Mouse (Mus musculus): ENCODE measurements around the gene Cct8l1. TPM values are rescaled to one million over a fixed set of nuclear protein-coding genes. Genes with fewer than 3 reads are reported as not detected.

Cct8l1 gene
- polyA plus RNA-seq, 1 experiment: 0.08 TPM

GRCm38 (mm10) chr5:25497720-25498345 is 18.0 kb upstream of the Cct8l1 start:
- no peaks in the 10 kb centered on the region for H3K27me3 ChIP-seq (ENCODE audit: control insufficient read depth, insufficient read depth, low read length)
- DNase-seq: peak; percentile 50
- peak overlapping the region; percentile 11; the same call in 1 of the 2 replicates for H3K27ac ChIP-seq (ENCODE audit: control insufficient read depth, insufficient read depth, low read length)
- H3K4me1 ChIP-seq (replicated peaks; ENCODE audit: control insufficient read depth, insufficient read depth, low read length): 0 out of 2 replicates have a peak, but pooled peaks cover 5% of the 10 kb centered on the region
- H3K36me3 ChIP-seq (ENCODE audit: control insufficient read depth, insufficient read depth, low read length): no peaks in the 10 kb centered on the region
- TF ChIP-seq CTCF (IDR thresholded peaks at IDR 0.05; ENCODE audit: borderline replicate concordance, control insufficient read depth, extremely low read depth, insufficient read depth, low read length, poor library complexity) (no peak), POLR2A (IDR thresholded peaks at IDR 0.05; ENCODE audit: control insufficient read depth, extremely low read depth, insufficient read depth, low read length, poor library complexity) (no peak)
- peak overlapping the region; percentile 94 for H3K4me3 ChIP-seq (ENCODE audit: control insufficient read depth, insufficient read depth, low read length)
- under 1% methylated on average over 74 of the region's 78 CpGs for WGBS

GRCm38 (mm10) chr5:25498346-25498820 is 17.5 kb upstream of the Cct8l1 start, which contains the start of gene Kmt2c:
Kmt2c (minus strand) TSS chr5:25498783.
- Histone ChIP-seq H3K4me3 (ENCODE audit: control insufficient read depth, insufficient read depth, low read length) (peak within 1 kb of the TSS; percentile 94), H3K4me1 (replicated peaks; ENCODE audit: control insufficient read depth, insufficient read depth, low read length) (0 out of 2 replicates have a peak, but pooled peaks cover 5% of the 10 kb centered on the region), H3K36me3 (ENCODE audit: control insufficient read depth, insufficient read depth, low read length) (no peaks in the 10 kb centered on the region), H3K27me3 (ENCODE audit: control insufficient read depth, insufficient read depth, low read length) (no peaks in the 10 kb centered on the region), H3K27ac (ENCODE audit: control insufficient read depth, insufficient read depth, low read length) (peak within 1 kb of the TSS; percentile 88)
- 3% methylated on average over 54 of the region's 54 CpGs for WGBS
- TF ChIP-seq CTCF (IDR thresholded peaks at IDR 0.05; ENCODE audit: borderline replicate concordance, control insufficient read depth, extremely low read depth, insufficient read depth, low read length, poor library complexity) (peak; percentile 21; the same call in 1 of the 2 replicates), POLR2A (IDR thresholded peaks at IDR 0.05; ENCODE audit: control insufficient read depth, extremely low read depth, insufficient read depth, low read length, poor library complexity) (0 out of 2 replicates have a peak, but pooled peaks have one; percentile 37)
- peak; percentile 68 for DNase-seq

- WGBS: 4% methylated on average over 74 of the region's 87 CpGs
- peak; percentile 74 for DNase-seq
- 0 out of 2 replicates have a peak, but pooled peaks cover 5% of the 10 kb centered on the region for H3K4me1 ChIP-seq (replicated peaks; ENCODE audit: control insufficient read depth, insufficient read depth, low read length)
- no peaks in the 10 kb centered on the region for H3K27me3 ChIP-seq (ENCODE audit: control insufficient read depth, insufficient read depth, low read length)
- H3K27ac ChIP-seq (ENCODE audit: control insufficient read depth, insufficient read depth, low read length): peak overlapping the region; percentile 88
- TF ChIP-seq POLR2A (IDR thresholded peaks at IDR 0.05; ENCODE audit: control insufficient read depth, extremely low read depth, insufficient read depth, low read length, poor library complexity): no peak
- no peak for TF ChIP-seq CTCF (IDR thresholded peaks at IDR 0.05; ENCODE audit: borderline replicate concordance, control insufficient read depth, extremely low read depth, insufficient read depth, low read length, poor library complexity)
- H3K36me3 ChIP-seq (ENCODE audit: control insufficient read depth, insufficient read depth, low read length): no peaks in the 10 kb centered on the region
- H3K4me3 ChIP-seq (ENCODE audit: control insufficient read depth, insufficient read depth, low read length): peak overlapping the region; percentile 94
Measured at GRCm38 (mm10) chr5:25498821-25499422, 16.9 kb upstream of the Cct8l1 start.

GRCm38 (mm10) chr5:25499423-25500398 is 16.2 kb upstream of the Cct8l1 start:
- Histone ChIP-seq H3K27ac (ENCODE audit: control insufficient read depth, insufficient read depth, low read length) (peak overlapping the region; percentile 88), H3K4me3 (ENCODE audit: control insufficient read depth, insufficient read depth, low read length) (peak overlapping the region; percentile 77), H3K36me3 (ENCODE audit: control insufficient read depth, insufficient read depth, low read length) (no peaks in the 10 kb centered on the region), H3K27me3 (ENCODE audit: control insufficient read depth, insufficient read depth, low read length) (no peaks in the 10 kb centered on the region), H3K4me1 (replicated peaks; ENCODE audit: control insufficient read depth, insufficient read depth, low read length) (0 out of 2 replicates have a peak, but pooled peaks cover 5% of the 10 kb centered on the region)
- under 1% methylated on average over 90 of the region's 90 CpGs for WGBS
- peak; percentile 92 for DNase-seq
- TF ChIP-seq POLR2A (IDR thresholded peaks at IDR 0.05; ENCODE audit: control insufficient read depth, extremely low read depth, insufficient read depth, low read length, poor library complexity): peak; percentile 74
- TF ChIP-seq CTCF (IDR thresholded peaks at IDR 0.05; ENCODE audit: borderline replicate concordance, control insufficient read depth, extremely low read depth, insufficient read depth, low read length, poor library complexity): 0 out of 2 replicates have a peak, but pooled peaks have one; percentile 52

- 88% methylated on average over 7 of the region's 7 CpGs for WGBS
- no peak overlapping the region for H3K27ac ChIP-seq (ENCODE audit: control insufficient read depth, insufficient read depth, low read length)
- no peaks in the 10 kb centered on the region for H3K27me3 ChIP-seq (ENCODE audit: control insufficient read depth, insufficient read depth, low read length)
- H3K4me1 ChIP-seq (replicated peaks; ENCODE audit: control insufficient read depth, insufficient read depth, low read length): 0 out of 2 replicates have a peak, but pooled peaks cover 5% of the 10 kb centered on the region
- H3K36me3 ChIP-seq (ENCODE audit: control insufficient read depth, insufficient read depth, low read length): no peaks in the 10 kb centered on the region
- TF ChIP-seq POLR2A (IDR thresholded peaks at IDR 0.05; ENCODE audit: control insufficient read depth, extremely low read depth, insufficient read depth, low read length, poor library complexity): no peak
- no peak for TF ChIP-seq CTCF (IDR thresholded peaks at IDR 0.05; ENCODE audit: borderline replicate concordance, control insufficient read depth, extremely low read depth, insufficient read depth, low read length, poor library complexity)
- no peak overlapping the region for H3K4me3 ChIP-seq (ENCODE audit: control insufficient read depth, insufficient read depth, low read length)
- DNase-seq: no peak
Measured at GRCm38 (mm10) chr5:25500686-25501085, 15.2 kb upstream of the Cct8l1 start.
